ENCODE assay signal across 13 mouse cellular contexts in genomic region chr2:120060651-120061050, GRCm38 (mm10). TPM values are rescaled to one million over a fixed set of nuclear protein-coding genes. Genes with fewer than 3 reads are reported as not detected.
A peak's percentile ranks its signal among the peaks of the same experiment; 100 is the strongest.
DNase-seq lines count a peak whose midpoint lies in the region; ATAC-seq lines count a peak whose summit lies in the region.
"Had no signal": no experiment of that assay in that cellular context is flagged by ENCODE, and none has a peak within 500 bp of the region (broad histone marks: within the 10 kb centered on the region; RNA-seq: fewer than 3 reads in every experiment).

No protein-coding gene starts in this region.

- 55% methylated on average over 9 of the region's 9 CpGs for WGBS in embryonic facial prominence, embryonic 14.5 days
- WGBS in kidney, embryonic 16.5 days: 20% methylated on average over 9 of the region's 9 CpGs
- 72% methylated on average over 9 of the region's 9 CpGs for WGBS in stomach, embryonic 16.5 days
- WGBS in midbrain, embryonic 14.5 days: 78% methylated on average over 9 of the region's 9 CpGs

- H3K4me2 ChIP-seq in embryonic facial prominence, embryonic 14.5 days (ENCODE audit: low read depth, low read length): no peak overlapping the region
- H3K4me2 ChIP-seq in kidney, embryonic 16.5 days (replicated peaks; ENCODE audit: low read depth, low read length): no peak overlapping the region
- no peak overlapping the region for H3K4me2 ChIP-seq in stomach, embryonic 16.5 days (ENCODE audit: low read depth, low read length)
- no peak overlapping the region for H3K4me2 ChIP-seq in midbrain, embryonic 14.5 days (ENCODE audit: low read length)
- H3K4me2 ChIP-seq: neural tube, embryonic 13.5 days had no signal

- no peaks in the 10 kb centered on the region for H3K9me3 ChIP-seq in embryonic facial prominence, embryonic 14.5 days (ENCODE audit: control insufficient read depth, low read length)
- H3K9me3 ChIP-seq in kidney, embryonic 16.5 days (ENCODE audit: low read length): no peaks in the 10 kb centered on the region
- no peaks in the 10 kb centered on the region for H3K9me3 ChIP-seq in stomach, embryonic 16.5 days (replicated peaks; ENCODE audit: control insufficient read depth, low read length)
- no peaks in the 10 kb centered on the region for H3K9me3 ChIP-seq in midbrain, embryonic 14.5 days (ENCODE audit: control insufficient read depth, low read length)
- H3K9me3 ChIP-seq: neural tube, embryonic 13.5 days had no signal

- no peaks in the 10 kb centered on the region for H3K36me3 ChIP-seq in embryonic facial prominence, embryonic 14.5 days (ENCODE audit: control insufficient read depth, insufficient read depth, low read length)
- no peaks in the 10 kb centered on the region for H3K36me3 ChIP-seq in kidney, embryonic 16.5 days (ENCODE audit: insufficient read depth, low read length)
- H3K36me3 ChIP-seq in stomach, embryonic 16.5 days (ENCODE audit: control insufficient read depth, insufficient read depth, low read length): no peaks in the 10 kb centered on the region
- no peaks in the 10 kb centered on the region for H3K36me3 ChIP-seq in midbrain, embryonic 14.5 days (ENCODE audit: control insufficient read depth, insufficient read depth, low read length)
- H3K36me3 ChIP-seq: neural tube, embryonic 13.5 days had no signal

- H3K27ac ChIP-seq in embryonic facial prominence, embryonic 14.5 days (replicated peaks; ENCODE audit: low read depth, low read length): peak overlapping the region; percentile 52
- H3K27ac ChIP-seq in kidney, embryonic 16.5 days (ENCODE audit: low read length): peak overlapping the region; percentile 61
- H3K27ac ChIP-seq in stomach, embryonic 16.5 days (ENCODE audit: low read length): peak overlapping the region; percentile 58; the same call in 1 of the 2 replicates
- H3K27ac ChIP-seq in midbrain, embryonic 14.5 days (replicated peaks; ENCODE audit: low read depth, low read length): no peak overlapping the region
- H3K27ac ChIP-seq: heart, adult 2 months; neural tube, embryonic 13.5 days had no signal

- H3K4me1 ChIP-seq in embryonic facial prominence, embryonic 14.5 days (ENCODE audit: control insufficient read depth, insufficient read depth, low read length): peaks cover 11% of the 10 kb centered on the region; the same call in 1 of the 2 replicates
- peaks cover 20% of the 10 kb centered on the region for H3K4me1 ChIP-seq in kidney, embryonic 16.5 days (ENCODE audit: insufficient read depth, low read length)
- no peaks in the 10 kb centered on the region for H3K4me1 ChIP-seq in stomach, embryonic 16.5 days (ENCODE audit: control insufficient read depth, insufficient read depth, low read length)
- H3K4me1 ChIP-seq in midbrain, embryonic 14.5 days (ENCODE audit: control insufficient read depth, insufficient read depth, low read length): no peaks in the 10 kb centered on the region
- H3K4me1 ChIP-seq: neural tube, embryonic 13.5 days had no signal

- H3K4me3 ChIP-seq in embryonic facial prominence, embryonic 14.5 days (ENCODE audit: low read depth, low read length): no peak overlapping the region
- no peak overlapping the region for H3K4me3 ChIP-seq in kidney, embryonic 16.5 days (ENCODE audit: low read length)
- no peak overlapping the region for H3K4me3 ChIP-seq in stomach, embryonic 16.5 days (replicated peaks; ENCODE audit: low read length)
- H3K4me3 ChIP-seq in midbrain, embryonic 14.5 days (replicated peaks; ENCODE audit: low read depth, low read length): no peak overlapping the region
- H3K4me3 ChIP-seq: heart, adult 2 months; neural tube, embryonic 13.5 days had no signal

- peak; percentile 32 to 37 for DNase-seq in lung, adult 18-20 months
- no peak for DNase-seq in lung, postnatal 4 days
- DNase-seq in embryonic facial prominence, embryonic 14.5 days (ENCODE audit: low spot score): no peak
- DNase-seq in midbrain, embryonic 14.5 days: no peak
- no peak for DNase-seq in cerebellum, adult 8-10 months
- DNase-seq: heart, postnatal 14 days; thymus, postnatal 14 days had no signal

- no peak for ATAC-seq in embryonic facial prominence, embryonic 14.5 days (ENCODE audit: low read depth)
- peak; percentile 60 for ATAC-seq in kidney, embryonic 16.5 days (ENCODE audit: low FRiP score, low TSS enrichment)
- no peak for ATAC-seq in stomach, embryonic 16.5 days (ENCODE audit: insufficient read depth, low FRiP score)
- ATAC-seq in midbrain, embryonic 14.5 days (ENCODE audit: low FRiP score, low TSS enrichment): no peak
- ATAC-seq: inflammation-experienced regulatory T-cells, adult 6 months; midbrain, embryonic 16.5 days had no signal

- H3K27me3 ChIP-seq in embryonic facial prominence, embryonic 14.5 days (replicated peaks; ENCODE audit: control insufficient read depth, insufficient read depth, low read length): no peaks in the 10 kb centered on the region
- H3K27me3 ChIP-seq in kidney, embryonic 16.5 days (ENCODE audit: insufficient read depth, low read length): no peaks in the 10 kb centered on the region
- H3K27me3 ChIP-seq in stomach, embryonic 16.5 days (ENCODE audit: control insufficient read depth, insufficient read depth, low read length): no peaks in the 10 kb centered on the region
- H3K27me3 ChIP-seq in midbrain, embryonic 14.5 days (ENCODE audit: control insufficient read depth, insufficient read depth, low read length): no peaks in the 10 kb centered on the region
- H3K27me3 ChIP-seq: neural tube, embryonic 13.5 days had no signal

- no peak overlapping the region for H3K9ac ChIP-seq in embryonic facial prominence, embryonic 14.5 days (ENCODE audit: low read depth, low read length)
- H3K9ac ChIP-seq in kidney, embryonic 16.5 days (replicated peaks; ENCODE audit: low read length): 0 out of 2 replicates have a peak overlapping the region, but pooled peaks have one; percentile 18
- no peak overlapping the region for H3K9ac ChIP-seq in stomach, embryonic 16.5 days (ENCODE audit: low read length)
- H3K9ac ChIP-seq in midbrain, embryonic 14.5 days (replicated peaks; ENCODE audit: low read length): no peak overlapping the region
- H3K9ac ChIP-seq: neural tube, embryonic 13.5 days had no signal

RNA-seq across cellular contexts. Expression of gene Pla2g4b, which starts 27.4 kb away (rescaled TPM):
- 1.8 and 2.1 TPM in 2 replicates for polyA plus RNA-seq in embryonic facial prominence, embryonic 14.5 days (2014; fragmentation: Nextera tagmentation; extraction: Ambion mirVana)
- 2.0 and 2.6 TPM in 2 replicates for polyA plus RNA-seq in kidney, embryonic 16.5 days (2015; fragmentation: Nextera tagmentation; extraction: Ambion mirVana)
- 1.8 and 2.7 TPM in 2 replicates for polyA plus RNA-seq in stomach, embryonic 16.5 days (2015; fragmentation: Nextera tagmentation; extraction: Ambion mirVana)
- 2.6 and 4.0 TPM in 2 replicates for polyA plus RNA-seq in midbrain, embryonic 14.5 days (2014; fragmentation: Nextera tagmentation; extraction: Ambion mirVana)

RNA-seq across cellular contexts. Expression of gene Gm28042, which starts 33.4 kb away (rescaled TPM):
- polyA plus RNA-seq in embryonic facial prominence, embryonic 14.5 days (2014; fragmentation: Nextera tagmentation; extraction: Ambion mirVana): 2.5 and 2.9 TPM in 2 replicates
- 4.0 and 6.0 TPM in 2 replicates for polyA plus RNA-seq in kidney, embryonic 16.5 days (2015; fragmentation: Nextera tagmentation; extraction: Ambion mirVana)
- 2.4 and 5.1 TPM in 2 replicates for polyA plus RNA-seq in stomach, embryonic 16.5 days (2015; fragmentation: Nextera tagmentation; extraction: Ambion mirVana)
- polyA plus RNA-seq in midbrain, embryonic 14.5 days (2014; fragmentation: Nextera tagmentation; extraction: Ambion mirVana): 4.0 and 5.2 TPM in 2 replicates

RNA-seq across cellular contexts. Expression of gene Jmjd7, which starts 33.4 kb away (rescaled TPM):
- 14.4 and 19.2 TPM in 2 replicates for polyA plus RNA-seq in embryonic facial prominence, embryonic 14.5 days (2014; fragmentation: Nextera tagmentation; extraction: Ambion mirVana)
- polyA plus RNA-seq in kidney, embryonic 16.5 days (2015; fragmentation: Nextera tagmentation; extraction: Ambion mirVana): 24.7 and 25.2 TPM in 2 replicates
- 13.4 and 15.4 TPM in 2 replicates for polyA plus RNA-seq in stomach, embryonic 16.5 days (2015; fragmentation: Nextera tagmentation; extraction: Ambion mirVana)
- polyA plus RNA-seq in midbrain, embryonic 14.5 days (2014; fragmentation: Nextera tagmentation; extraction: Ambion mirVana): 16.7 and 18.7 TPM in 2 replicates

Comparison
In these comparisons a context has a peak if more than half of its experiments do, and no peak if none do; other contexts are left out.
1. DNase-seq: peak in lung, adult 18-20 months (2 of 2); none in lung, postnatal 4 days (0 of 2), embryonic facial prominence, embryonic 14.5 days (single experiment), midbrain, embryonic 14.5 days (single experiment) and cerebellum, adult 8-10 months (single experiment).